Mouse (Mus musculus): Measurements from ENCODE around the gene Olfr981. TPM values are rescaled to one million over a fixed set of nuclear protein-coding genes. Genes with fewer than 3 reads are reported as not detected.
"Not testable (repeated sequence)": the region's sequence is repeated elsewhere in the genome, so short reads cannot be mapped to it uniquely, and the experiment has no call there.

The Olfr981 gene
- polyA plus RNA-seq (2016; fragmentation: Nextera tagmentation; extraction: Ambion mirVana) = not detected in 2 replicates

DNA sequence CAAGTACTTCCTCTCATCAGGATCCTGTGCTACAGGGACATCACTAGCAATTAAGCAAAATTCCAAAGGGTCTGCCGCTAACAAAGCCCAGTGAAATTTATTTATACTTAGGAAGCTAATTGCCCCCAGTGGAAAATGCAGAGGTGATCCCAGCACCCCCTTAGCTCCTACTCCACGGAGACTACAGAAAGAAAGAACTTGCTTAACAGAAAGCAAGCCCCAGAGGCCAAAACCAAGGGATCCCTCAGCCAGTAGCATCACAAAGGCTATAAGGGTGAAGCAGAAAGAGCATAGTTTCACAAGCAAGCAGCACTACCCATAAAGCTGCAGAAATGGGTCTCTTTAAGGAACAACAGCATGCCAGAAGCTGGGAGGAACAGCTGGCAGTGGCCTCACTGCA is at the start of gene Olfr981:
Gene Olfr981, plus strand, starts transcription at position 301 of the 400 bp plus-strand sequence.
- no peak for ATAC-seq
- H3K4me2 ChIP-seq = no peak within 1 kb of the TSS
- 47% methylated on average over 2 of the region's 2 CpGs for WGBS (ENCODE audit: insufficient replicate concordance)

DNA sequence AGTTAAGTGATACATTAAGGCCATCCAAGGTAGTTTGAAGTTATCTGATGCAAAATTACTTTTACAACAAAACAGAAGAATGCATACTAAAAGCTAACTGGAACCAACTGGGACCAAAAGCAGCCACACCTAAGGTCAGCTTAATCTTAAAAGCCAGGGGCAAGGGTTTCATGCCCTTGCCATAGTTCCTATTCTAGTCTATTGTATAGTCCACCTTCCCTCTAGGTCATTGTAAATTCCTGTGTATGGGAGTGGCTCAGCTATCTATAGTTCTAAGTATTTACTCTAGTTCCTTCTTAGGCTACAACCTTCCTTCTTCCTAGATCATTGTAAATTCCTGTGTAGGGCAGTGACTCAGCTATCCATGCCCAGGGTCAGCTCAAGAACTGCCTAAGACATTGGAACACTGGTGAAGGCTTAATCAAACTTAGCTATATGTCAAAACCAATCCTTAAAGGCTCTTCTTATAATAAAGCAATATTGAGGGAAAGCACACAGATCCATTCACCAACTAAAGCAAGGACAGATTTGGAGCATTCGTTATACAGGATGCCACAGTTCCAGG is 44.6 kb upstream of the Olfr981 start:
- H3K27ac ChIP-seq; H3K9me3 ChIP-seq (replicated peaks); H3K36me3 ChIP-seq; H3K4me3 ChIP-seq; H3K4me1 ChIP-seq; H3K4me2 ChIP-seq; ATAC-seq; H3K27me3 ChIP-seq (replicated peaks); H3K9ac ChIP-seq: not testable (repeated sequence)
- WGBS (ENCODE audit: insufficient replicate concordance) = 67% methylated on average over 1 of the region's 1 CpGs

More for the DNA sequence above, at the start of gene Olfr981:
- no peaks in the 10 kb centered on the region for H3K36me3 ChIP-seq
- H3K4me1 ChIP-seq = no peaks in the 10 kb centered on the region
- no peak within 1 kb of the TSS for H3K4me3 ChIP-seq
- no peak within 1 kb of the TSS for H3K9ac ChIP-seq
- no peaks in the 10 kb centered on the region for H3K27me3 ChIP-seq (replicated peaks)
- H3K27ac ChIP-seq = no peak within 1 kb of the TSS
- no peaks in the 10 kb centered on the region for H3K9me3 ChIP-seq (replicated peaks)

DNA sequence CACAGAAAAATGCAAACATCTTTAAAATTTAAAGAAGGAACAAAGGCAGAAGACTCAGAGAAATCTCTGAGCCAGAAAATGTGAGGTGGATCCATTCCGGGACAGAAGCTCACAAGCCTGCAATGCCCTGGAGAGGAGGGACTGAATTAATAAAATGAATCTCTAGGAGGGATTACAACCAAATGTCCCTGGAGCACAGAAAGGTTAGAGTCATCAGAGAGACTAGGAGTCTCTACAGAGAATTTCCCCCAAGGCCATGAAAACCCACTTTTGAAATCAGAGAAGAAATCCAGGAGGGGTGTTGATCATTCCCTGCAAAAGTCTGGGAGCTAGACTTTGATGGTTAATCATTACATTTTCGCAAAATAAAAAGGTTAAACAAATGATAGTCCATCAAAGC is 29.5 kb upstream of the Olfr981 start, which contains the start of gene Olfr978:
Gene Olfr978, plus strand, starts transcription at position 301 of the 400 bp plus-strand sequence.
- H3K27me3 ChIP-seq (replicated peaks) = no peaks in the 10 kb centered on the region
- H3K4me1 ChIP-seq = no peaks in the 10 kb centered on the region
- ATAC-seq = no peak
- no peak within 1 kb of the TSS for H3K27ac ChIP-seq
- WGBS (ENCODE audit: insufficient replicate concordance) = 72% methylated on average over 2 of the region's 2 CpGs
- H3K9ac ChIP-seq = no peak within 1 kb of the TSS
- no peaks in the 10 kb centered on the region for H3K9me3 ChIP-seq (replicated peaks)
- H3K4me2 ChIP-seq = no peak within 1 kb of the TSS
- no peaks in the 10 kb centered on the region for H3K36me3 ChIP-seq
- H3K4me3 ChIP-seq = no peak within 1 kb of the TSS

DNA sequence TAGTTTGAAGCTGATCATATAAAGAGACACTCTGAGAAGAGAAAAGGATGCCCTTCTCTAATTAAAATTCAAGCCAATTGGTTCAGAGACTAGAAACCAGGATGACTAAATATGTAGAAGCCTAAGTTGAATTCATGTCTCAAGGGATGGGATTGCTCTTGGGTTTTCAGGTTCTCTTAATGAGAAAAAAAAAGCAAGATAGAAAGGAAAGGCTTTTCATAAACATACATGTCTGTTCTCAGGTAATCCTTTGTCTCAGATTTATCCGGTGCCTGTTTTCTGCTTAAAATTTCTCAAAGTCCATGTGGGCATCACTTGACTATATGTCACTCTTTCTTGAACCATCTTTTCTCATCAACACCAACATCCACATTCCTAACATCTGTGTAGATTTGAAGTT is 17.9 kb upstream of the Olfr981 start, which contains the start of gene Olfr979:
Gene Olfr979, minus strand, starts transcription at position 101 of the 400 bp plus-strand sequence.
- no peak within 1 kb of the TSS for H3K4me2 ChIP-seq
- no peaks in the 10 kb centered on the region for H3K9me3 ChIP-seq (replicated peaks)
- no peak for ATAC-seq
- no peaks in the 10 kb centered on the region for H3K36me3 ChIP-seq
- H3K9ac ChIP-seq = no peak within 1 kb of the TSS
- no peaks in the 10 kb centered on the region for H3K4me1 ChIP-seq
- 73% methylated on average over 1 of the region's 1 CpGs for WGBS (ENCODE audit: insufficient replicate concordance)
- no peak within 1 kb of the TSS for H3K27ac ChIP-seq
- no peak within 1 kb of the TSS for H3K4me3 ChIP-seq
- H3K27me3 ChIP-seq (replicated peaks) = no peaks in the 10 kb centered on the region

DNA sequence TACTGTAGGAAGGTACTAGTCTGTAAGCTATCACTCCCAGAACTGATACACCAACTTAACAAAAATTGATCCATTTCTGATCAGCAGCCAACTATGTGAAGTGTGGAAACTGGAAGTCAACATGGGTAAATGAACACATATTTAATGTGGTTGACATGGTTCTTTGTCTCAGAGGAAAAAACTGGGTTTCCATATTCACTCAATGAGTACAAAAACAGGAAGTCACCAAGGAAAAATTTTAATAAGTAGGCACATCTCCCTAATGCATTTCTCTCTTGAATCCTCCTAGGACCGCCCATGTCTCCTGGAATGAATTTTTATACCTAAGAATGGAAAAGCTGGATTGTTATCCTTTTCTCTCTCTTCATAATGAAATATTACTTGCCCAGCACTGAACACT is 11.8 kb upstream of the Olfr981 start, which contains the start of gene Olfr980:
Gene Olfr980, minus strand, starts transcription at position 101 of the 400 bp plus-strand sequence.
- H3K4me3 ChIP-seq = no peak within 1 kb of the TSS
- no peaks in the 10 kb centered on the region for H3K4me1 ChIP-seq
- no peak within 1 kb of the TSS for H3K9ac ChIP-seq
- H3K36me3 ChIP-seq = no peaks in the 10 kb centered on the region
- WGBS (ENCODE audit: insufficient replicate concordance) = 74% methylated on average over 1 of the region's 1 CpGs
- H3K27me3 ChIP-seq (replicated peaks) = no peaks in the 10 kb centered on the region
- H3K9me3 ChIP-seq (replicated peaks) = no peaks in the 10 kb centered on the region
- no peak within 1 kb of the TSS for H3K27ac ChIP-seq
- ATAC-seq = no peak
- no peak within 1 kb of the TSS for H3K4me2 ChIP-seq

DNA sequence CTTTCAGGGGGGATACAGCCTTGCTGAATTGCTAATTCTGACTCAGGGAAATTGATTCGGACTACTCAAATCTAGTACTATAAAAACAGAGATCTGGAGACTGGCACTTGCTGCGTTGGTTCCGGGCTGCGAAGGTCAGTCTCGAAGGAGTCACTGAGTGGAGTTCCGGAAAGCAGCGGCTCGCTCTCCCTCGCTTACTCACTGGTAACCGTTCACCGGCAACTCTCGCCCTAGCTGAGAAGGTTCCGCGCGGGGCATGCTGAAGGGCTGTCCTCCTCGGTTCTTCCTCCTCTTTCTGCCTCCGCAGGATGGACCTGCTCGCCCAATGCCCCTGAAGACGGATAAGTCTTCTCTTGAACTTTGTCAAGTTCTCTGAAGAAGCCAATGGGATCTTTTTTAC is 28.9 kb downstream of the Olfr981 start:
- no peak for ATAC-seq
- Histone ChIP-seq H3K9ac (no peak overlapping the region), H3K4me1 (no peaks in the 10 kb centered on the region), H3K27ac (no peak overlapping the region), H3K4me2 (no peak overlapping the region), H3K9me3 (replicated peaks) (no peaks in the 10 kb centered on the region), H3K4me3 (no peak overlapping the region), H3K27me3 (replicated peaks) (no peaks in the 10 kb centered on the region), H3K36me3 (no peaks in the 10 kb centered on the region)
- WGBS (ENCODE audit: insufficient replicate concordance) = 73% methylated on average over 19 of the region's 19 CpGs

DNA sequence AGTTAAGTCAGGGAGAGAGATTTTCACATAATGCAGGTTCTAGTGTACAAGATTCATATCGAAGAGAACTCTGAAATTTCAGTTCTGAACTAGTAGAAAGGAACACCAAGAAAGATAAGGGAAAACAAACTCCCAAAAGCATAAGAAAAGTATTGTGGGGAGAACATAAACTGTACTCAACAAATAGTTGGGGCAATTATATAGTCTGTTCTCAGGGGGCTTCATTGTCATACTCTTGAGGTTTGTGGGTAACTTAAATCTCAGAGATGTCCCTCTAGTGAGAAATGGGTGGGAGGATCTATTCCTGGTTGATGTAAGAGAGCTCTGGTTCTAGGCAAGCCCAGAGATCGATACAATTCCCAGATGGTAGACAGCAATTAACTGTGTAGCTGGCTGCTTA is 52.3 kb downstream of the Olfr981 start, which contains the start of gene Olfr982:
Gene Olfr982, plus strand, starts transcription at position 301 of the 400 bp plus-strand sequence.
- Histone ChIP-seq H3K4me1 (no peaks in the 10 kb centered on the region), H3K9me3 (replicated peaks) (no peaks in the 10 kb centered on the region), H3K36me3 (no peaks in the 10 kb centered on the region), H3K27ac (no peak within 1 kb of the TSS), H3K4me3 (no peak within 1 kb of the TSS), H3K4me2 (no peak within 1 kb of the TSS), H3K27me3 (replicated peaks) (no peaks in the 10 kb centered on the region), H3K9ac (no peak within 1 kb of the TSS)
- ATAC-seq = no peak
- whole genome bisulfite sequencing (ENCODE audit: insufficient replicate concordance) = 65% methylated on average over 2 of the region's 2 CpGs

Other genes with a start within 250 kb of the Olfr981 start
- not detected in 2 replicates for gene Olfr968, start 238.2 kb upstream of the Olfr981 start, polyA plus RNA-seq (2016; fragmentation: Nextera tagmentation; extraction: Ambion mirVana)
- not detected in 2 replicates for gene Olfr969, start 230.5 kb upstream of the Olfr981 start, polyA plus RNA-seq (2016; fragmentation: Nextera tagmentation; extraction: Ambion mirVana)
- gene Olfr970, start 212.6 kb upstream of the Olfr981 start, polyA plus RNA-seq (2016; fragmentation: Nextera tagmentation; extraction: Ambion mirVana) = not detected in 2 replicates
- not detected in 2 replicates for gene Olfr971, start 184.6 kb upstream of the Olfr981 start, polyA plus RNA-seq (2016; fragmentation: Nextera tagmentation; extraction: Ambion mirVana)
- not detected in 2 replicates for gene Olfr972, start 155.0 kb upstream of the Olfr981 start, polyA plus RNA-seq (2016; fragmentation: Nextera tagmentation; extraction: Ambion mirVana)
- not detected in 2 replicates for gene Olfr229, start 114.1 kb upstream of the Olfr981 start, polyA plus RNA-seq (2016; fragmentation: Nextera tagmentation; extraction: Ambion mirVana)
- gene Olfr974, start 84.0 kb upstream of the Olfr981 start, polyA plus RNA-seq (2016; fragmentation: Nextera tagmentation; extraction: Ambion mirVana) = not detected in 2 replicates
- gene Olfr975, start 69.4 kb upstream of the Olfr981 start, polyA plus RNA-seq (2016; fragmentation: Nextera tagmentation; extraction: Ambion mirVana) = not detected in 2 replicates
- gene Olfr976, start 60.3 kb upstream of the Olfr981 start, polyA plus RNA-seq (2016; fragmentation: Nextera tagmentation; extraction: Ambion mirVana) = not detected in 2 replicates
- not detected in 2 replicates for gene Olfr978, start 29.4 kb upstream of the Olfr981 start, polyA plus RNA-seq (2016; fragmentation: Nextera tagmentation; extraction: Ambion mirVana)
- gene Olfr979, start 18.0 kb upstream of the Olfr981 start, polyA plus RNA-seq (2016; fragmentation: Nextera tagmentation; extraction: Ambion mirVana) = not detected in 2 replicates
- gene Olfr980, start 11.9 kb upstream of the Olfr981 start, polyA plus RNA-seq (2016; fragmentation: Nextera tagmentation; extraction: Ambion mirVana) = not detected in 2 replicates
- not detected in 2 replicates for gene Olfr982, start 52.4 kb downstream of the Olfr981 start, polyA plus RNA-seq (2016; fragmentation: Nextera tagmentation; extraction: Ambion mirVana)
- gene Olfr983, start 72.1 kb downstream of the Olfr981 start, polyA plus RNA-seq (2016; fragmentation: Nextera tagmentation; extraction: Ambion mirVana) = not detected in 2 replicates
- gene Olfr984, start 92.7 kb downstream of the Olfr981 start, polyA plus RNA-seq (2016; fragmentation: Nextera tagmentation; extraction: Ambion mirVana) = not detected in 2 replicates
- gene Olfr985, start 108.7 kb downstream of the Olfr981 start, polyA plus RNA-seq (2016; fragmentation: Nextera tagmentation; extraction: Ambion mirVana) = not detected in 2 replicates
- not detected in 2 replicates for gene Tmem225, start 126.7 kb downstream of the Olfr981 start, polyA plus RNA-seq (2016; fragmentation: Nextera tagmentation; extraction: Ambion mirVana)
- not detected in 2 replicates for gene Olfr986, start 159.5 kb downstream of the Olfr981 start, polyA plus RNA-seq (2016; fragmentation: Nextera tagmentation; extraction: Ambion mirVana)
- gene Zfp202, start 170.9 kb downstream of the Olfr981 start, polyA plus RNA-seq (2016; fragmentation: Nextera tagmentation; extraction: Ambion mirVana) = 2.1 TPM in 2 replicates
- gene Scn3b, start 247.8 kb downstream of the Olfr981 start, polyA plus RNA-seq (2016; fragmentation: Nextera tagmentation; extraction: Ambion mirVana) = 0.12 and 0.55 TPM in 2 replicates